Mouse (Mus musculus): ENCODE measurements around the gene Pram1. TPM values are rescaled to one million over a fixed set of nuclear protein-coding genes. Genes with fewer than 3 reads are reported as not detected.

The Pram1 gene
- total RNA-seq, 2 experiments from 2014 or later, result not detected

DNA sequence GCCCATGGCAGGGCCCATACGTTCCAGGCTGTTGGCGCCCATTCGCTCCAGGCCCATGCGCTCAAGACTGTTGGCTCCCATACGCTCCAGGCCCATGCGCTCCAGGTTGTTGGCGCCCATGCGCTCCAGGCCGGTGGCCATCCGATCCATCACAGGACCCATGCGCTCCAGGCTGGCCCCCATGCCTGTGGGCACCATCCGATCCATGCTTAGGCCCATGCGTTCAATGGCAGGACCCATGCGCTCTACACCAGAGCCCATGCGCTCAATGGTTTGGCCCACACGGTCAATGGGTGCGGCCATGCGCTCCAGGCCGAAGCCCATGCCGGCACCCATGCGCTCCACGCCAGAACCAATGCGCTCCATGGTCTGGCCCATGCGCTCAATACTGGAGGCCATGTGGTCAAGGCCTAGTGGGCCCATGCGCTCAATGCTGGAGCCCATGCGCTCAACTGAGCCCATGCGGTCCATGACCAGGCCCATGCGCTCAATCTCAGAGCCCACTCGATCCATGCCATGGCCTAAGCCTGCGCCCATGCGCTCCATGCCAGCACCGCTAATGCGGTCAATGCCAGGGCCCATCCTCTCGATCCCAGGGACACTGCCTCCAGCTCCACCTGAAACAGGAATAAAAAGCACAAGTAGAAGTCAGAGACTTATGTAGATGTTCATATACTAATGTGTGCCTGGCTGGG is 12.1 kb downstream of the Pram1 start:
- intact Hi-C loops (cut with DNase I; ENCODE audit: low total_unique reads), result no loop called here

DNA sequence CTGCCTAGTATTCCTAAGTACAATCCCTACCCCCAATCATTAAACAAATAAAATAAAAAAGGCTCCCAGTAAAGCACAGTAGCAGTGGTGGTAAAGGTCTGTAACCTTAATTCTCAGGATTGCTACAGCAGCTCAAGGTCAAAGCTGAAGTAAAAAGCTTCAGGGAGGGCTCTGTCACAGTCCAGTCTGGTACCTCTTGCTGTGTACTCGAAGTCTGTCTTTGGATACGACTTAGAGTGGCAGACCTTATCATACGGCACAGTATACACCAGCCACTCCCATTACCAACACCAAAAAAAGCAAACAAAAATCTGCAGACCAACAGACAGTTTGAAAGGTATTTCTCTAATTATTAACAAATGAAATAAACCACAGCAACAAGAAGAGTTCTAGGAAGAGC is 29.0 kb downstream of the Pram1 start:
- no peak for DNase-seq
- intact Hi-C loops (cut with DNase I; ENCODE audit: low total_unique reads), result no loop called here

More for the DNA sequence above, 12.1 kb downstream of the Pram1 start:
- DNase-seq, result no peak

DNA sequence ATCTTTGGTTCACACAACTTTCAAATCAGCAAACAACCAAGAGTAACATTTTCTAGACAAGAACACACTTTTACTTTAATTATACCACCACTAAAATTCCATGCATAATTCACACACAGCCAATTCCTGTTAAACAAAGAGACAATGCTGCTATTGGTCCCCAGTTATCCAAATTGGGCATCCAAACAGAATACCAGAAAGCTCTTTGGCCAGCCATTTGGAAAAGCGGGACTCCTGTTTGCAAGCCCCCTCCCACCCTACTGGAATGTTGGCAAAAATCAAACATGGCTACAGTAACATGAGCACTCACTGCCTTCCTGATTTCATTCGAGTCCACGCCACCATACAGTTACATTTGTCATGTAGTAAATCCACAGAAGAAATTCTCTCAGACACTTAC is 31.8 kb downstream of the Pram1 start:
- DNase-seq, result no peak
- intact Hi-C loops (cut with DNase I; ENCODE audit: low total_unique reads), result no loop called here

DNA sequence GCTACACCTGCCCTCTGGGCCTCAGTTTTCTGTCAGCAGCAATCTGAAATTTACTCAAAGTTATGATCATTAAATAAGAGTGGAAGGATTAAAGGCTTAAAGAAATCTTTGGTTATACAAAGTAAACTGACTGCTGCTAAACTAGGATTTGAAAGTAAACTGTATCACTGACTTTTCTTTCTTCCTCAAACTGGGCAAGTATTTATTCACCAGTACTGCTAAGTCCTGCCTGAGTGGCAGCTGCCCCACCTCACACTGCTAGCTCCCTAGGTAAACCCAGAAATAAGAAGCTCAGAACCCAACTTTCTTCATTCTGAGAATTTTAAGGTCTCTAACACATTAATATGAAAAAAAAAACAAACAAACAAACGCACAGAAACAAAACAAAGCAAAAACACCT is 36.0 kb downstream of the Pram1 start:
- intact Hi-C loops (cut with DNase I; ENCODE audit: low total_unique reads), result no loop called here
- DNase-seq, result no peak

DNA sequence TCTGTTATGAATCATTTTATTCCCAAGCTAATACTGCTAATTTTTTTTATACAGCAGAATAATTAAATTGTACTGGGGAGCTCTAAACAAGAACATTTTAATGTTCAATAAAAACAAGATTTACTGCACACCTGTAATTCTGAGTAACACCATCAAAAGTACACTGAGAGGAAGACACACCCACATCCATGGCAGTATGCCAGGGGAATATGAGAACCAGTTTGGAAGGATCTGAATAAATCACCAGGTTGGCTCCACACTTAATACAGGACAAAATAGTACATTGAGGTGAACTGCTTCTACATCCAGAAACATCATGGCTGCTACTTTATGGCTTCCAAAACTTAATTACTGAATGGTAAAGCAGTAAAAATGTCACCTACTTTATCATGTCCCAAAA is 37.6 kb downstream of the Pram1 start:
- intact Hi-C loops (cut with DNase I; ENCODE audit: low total_unique reads), result no loop called here
- peak; percentile 20 for DNase-seq

DNA sequence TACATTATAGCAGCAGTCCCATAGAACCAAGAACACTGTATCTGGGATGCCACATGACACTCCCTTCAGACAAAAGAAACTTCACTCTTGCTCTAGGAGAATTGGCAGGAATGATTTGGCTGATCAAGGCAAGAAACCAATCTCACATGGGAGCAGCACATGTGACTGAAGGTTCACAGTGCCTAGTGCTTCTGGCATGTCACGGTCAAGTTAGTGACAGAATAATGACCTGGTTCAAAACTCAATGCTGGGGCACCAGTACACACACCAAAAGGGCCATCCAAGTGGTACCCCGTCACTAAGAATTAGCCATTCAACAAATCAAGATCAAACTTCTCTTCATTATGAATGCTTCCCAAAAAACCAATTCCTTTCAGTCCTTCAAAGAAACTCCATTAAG is 38.2 kb downstream of the Pram1 start:
- DNase-seq, result no peak
- intact Hi-C loops (cut with DNase I; ENCODE audit: low total_unique reads), result no loop called here

DNA sequence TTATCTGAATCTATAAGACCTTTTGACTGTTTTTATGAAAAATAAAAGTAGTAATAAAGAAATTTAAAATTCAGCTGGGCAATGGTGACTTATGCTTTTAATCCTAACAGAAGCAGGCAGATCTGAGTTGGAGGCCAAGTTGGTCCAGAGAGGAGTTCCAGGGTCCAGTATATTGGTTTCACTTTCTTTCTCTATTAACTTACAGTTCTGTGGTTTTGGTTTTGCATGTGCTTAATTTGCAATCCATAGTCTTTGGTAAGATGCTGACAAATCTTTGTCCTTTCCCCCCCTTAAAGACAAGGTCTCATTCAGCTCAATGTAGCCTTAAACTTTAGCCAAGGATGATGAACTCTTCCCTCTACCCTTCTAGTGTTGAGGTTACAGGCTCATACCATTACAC is 40.9 kb downstream of the Pram1 start:
- intact Hi-C loops (cut with DNase I; ENCODE audit: low total_unique reads), result no loop called here
- DNase-seq, result no peak

DNA sequence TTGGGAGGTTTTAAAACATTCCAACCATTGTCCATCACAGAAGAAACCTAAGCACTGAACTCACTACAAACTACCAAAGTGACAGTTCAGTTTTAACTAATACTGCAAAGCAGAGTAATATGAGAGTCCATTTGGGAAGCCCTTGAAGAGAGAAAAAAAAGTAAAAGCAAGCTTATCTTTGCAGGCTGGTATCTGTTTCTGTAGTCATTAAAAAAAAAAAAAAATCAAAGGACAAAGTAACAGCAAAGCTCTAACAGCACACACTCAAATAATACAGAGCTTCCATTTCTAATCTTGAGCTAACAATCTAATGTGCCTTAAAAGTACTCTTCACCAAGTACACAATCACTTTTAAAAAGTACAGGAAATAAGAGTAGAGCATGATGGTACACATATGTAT is 43.9 kb downstream of the Pram1 start:
- intact Hi-C loops (cut with DNase I; ENCODE audit: low total_unique reads), result no loop called here
- DNase-seq, result no peak

DNA sequence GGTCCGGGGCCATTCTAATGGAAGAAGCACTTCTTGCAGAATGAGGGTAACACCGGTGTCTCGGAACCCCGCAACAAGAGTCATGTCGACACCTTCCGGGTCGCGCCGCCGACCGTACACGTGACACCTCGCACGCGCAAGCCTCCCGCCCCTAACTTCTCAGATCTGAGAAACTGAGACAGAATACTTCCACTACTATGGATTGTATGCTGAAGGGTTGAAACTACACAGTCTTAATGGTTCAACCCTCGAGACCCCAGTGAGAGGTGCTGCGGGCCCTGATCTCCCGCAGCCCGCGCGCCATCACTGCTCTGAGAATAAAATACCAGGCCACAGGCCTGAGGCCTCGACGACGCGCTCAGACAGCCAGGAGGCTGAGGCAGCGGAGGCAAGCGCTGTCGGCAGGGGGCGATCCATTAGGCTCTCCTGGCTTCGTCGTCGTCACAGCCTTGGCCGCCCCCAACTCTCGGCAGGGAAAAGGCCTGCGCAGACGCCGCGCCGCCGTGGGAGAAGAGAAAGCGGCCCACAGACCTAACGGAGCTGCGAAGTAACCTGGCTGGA is 46.9 kb downstream of the Pram1 start:
- peak; percentile 59 for DNase-seq
- intact Hi-C loops (cut with DNase I; ENCODE audit: low total_unique reads), result no loop called here

DNA sequence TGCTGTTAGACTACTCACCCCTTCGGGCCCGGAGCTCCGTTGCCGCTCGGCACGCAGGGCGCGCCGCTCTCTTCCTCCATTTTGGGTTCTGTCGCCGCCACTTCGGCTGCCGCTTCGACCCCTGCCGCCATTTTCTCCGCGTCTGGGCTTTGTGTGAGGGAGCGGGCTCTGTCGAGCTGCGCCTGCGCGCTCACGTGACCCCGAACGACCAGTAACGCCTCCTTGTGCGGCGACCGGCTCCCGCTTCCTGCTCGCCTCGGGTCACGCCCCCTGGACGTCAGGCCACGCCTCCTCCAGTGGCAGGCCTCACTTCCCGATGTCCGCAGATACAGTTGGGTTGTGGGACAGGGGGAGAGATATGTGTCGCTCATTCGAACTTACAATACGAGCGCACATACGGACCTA is 47.4 kb downstream of the Pram1 start:
- DNase-seq, result peak; percentile 99
- intact Hi-C loops (cut with DNase I; ENCODE audit: low total_unique reads), result no loop called here

DNA sequence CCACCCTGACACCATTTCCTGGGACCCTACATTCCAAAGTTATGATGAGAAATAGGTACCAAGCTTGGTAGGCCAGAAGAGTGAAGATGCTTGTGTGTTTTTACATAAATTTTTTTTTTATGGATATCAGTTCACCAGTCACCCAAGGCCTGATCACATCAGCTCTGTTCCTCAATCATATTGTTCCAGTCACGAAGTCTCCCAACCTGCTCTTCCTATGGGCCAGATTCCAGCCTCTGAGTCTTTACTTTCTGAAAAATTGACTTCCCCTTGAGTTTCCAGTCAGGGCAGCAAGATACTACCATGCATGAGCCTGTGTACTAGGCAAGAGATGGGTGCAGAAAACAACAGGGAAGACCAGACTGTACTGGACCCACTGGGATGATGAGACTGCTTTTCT is 48.9 kb downstream of the Pram1 start, which contains the start of gene Hnrnpm:
Gene Hnrnpm, minus strand, starts transcription at position 101 of the 400 bp plus-strand sequence.
- no peak for DNase-seq
- intact Hi-C loops (cut with DNase I; ENCODE audit: low total_unique reads), result no loop called here

Other genes starting within 250 kb of the Pram1 start
- 1 to 10 TPM; 4.1 to 4.4 TPM for gene Zfp101, start 243.4 kb upstream of the Pram1 start, total RNA-seq (2021)
- not detected for gene Actl9, start 205.2 kb upstream of the Pram1 start, total RNA-seq (2021)
- 10 to 100 TPM; 17.3 to 19.1 TPM for gene Adamts10, start 113.9 kb upstream of the Pram1 start, total RNA-seq (2021)
- 1 to 10 TPM in 1 of 2 experiments, under 1 TPM in 1; 0.93 to 1.4 TPM for gene Myo1f, start 82.3 kb upstream of the Pram1 start, total RNA-seq (2021)
- gene Zfp414, start 9.0 kb upstream of the Pram1 start, total RNA-seq (2021), result 10 to 100 TPM in 1 of 2 experiments, 1 to 10 TPM in 1; 9.9 to 13.1 TPM
- gene Hnrnpm, start 48.8 kb downstream of the Pram1 start, total RNA-seq (2021), result 10 to 100 TPM; 58.8 to 69.1 TPM
- gene March2, start 80.6 kb downstream of the Pram1 start, total RNA-seq (2021), result 10 to 100 TPM; 76.0 to 78.6 TPM
- gene Rab11b, start 122.5 kb downstream of the Pram1 start, total RNA-seq (2021), result 100 to 1,000 TPM; 154 to 159 TPM
- 10 to 100 TPM in 1 of 2 experiments, 1 to 10 TPM in 1; 9.6 to 25.8 TPM for gene Angptl4, start 143.8 kb downstream of the Pram1 start, total RNA-seq (2021)
- 10 to 100 TPM; 20.8 to 35.1 TPM for gene Kank3, start 172.5 kb downstream of the Pram1 start, total RNA-seq (2021)
- 100 to 1,000 TPM; 867 to 957 TPM for gene Rps28, start 186.5 kb downstream of the Pram1 start, total RNA-seq (2021)
- 100 to 1,000 TPM; 327 to 338 TPM for gene Ndufa7, start 186.5 kb downstream of the Pram1 start, total RNA-seq (2021)
- gene Cd320, start 205.0 kb downstream of the Pram1 start, total RNA-seq (2021), result 10 to 100 TPM; 17.6 to 19.8 TPM
- gene Gm7029, start 235.8 kb downstream of the Pram1 start, total RNA-seq (2021), result not detected